Mouse (Mus musculus): ENCODE measurements around the gene Rnf115.

Rnf115 gene

DNA sequence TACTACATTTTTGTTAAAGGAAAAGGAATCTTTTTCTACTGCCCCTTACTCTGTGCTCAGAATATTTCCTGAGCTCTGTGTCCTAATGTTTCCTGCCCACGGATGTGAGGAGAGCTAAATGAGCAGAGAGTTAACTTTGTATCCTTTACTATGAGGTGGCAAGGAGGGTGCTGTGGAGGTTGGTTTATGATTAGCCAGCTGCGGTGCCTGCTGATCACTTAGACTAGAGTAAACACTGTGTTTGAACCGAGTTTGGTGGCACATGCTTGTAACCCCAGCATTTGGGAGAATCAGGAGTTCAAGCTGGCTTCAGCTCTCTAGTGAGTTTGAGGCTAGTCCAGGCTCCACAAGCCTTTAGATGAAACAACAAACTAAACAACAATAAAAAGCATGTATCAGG lies 49.7 kb downstream of the Rnf115 start:
- DNase-seq (ENCODE audit: low read depth), result no peak

DNA sequence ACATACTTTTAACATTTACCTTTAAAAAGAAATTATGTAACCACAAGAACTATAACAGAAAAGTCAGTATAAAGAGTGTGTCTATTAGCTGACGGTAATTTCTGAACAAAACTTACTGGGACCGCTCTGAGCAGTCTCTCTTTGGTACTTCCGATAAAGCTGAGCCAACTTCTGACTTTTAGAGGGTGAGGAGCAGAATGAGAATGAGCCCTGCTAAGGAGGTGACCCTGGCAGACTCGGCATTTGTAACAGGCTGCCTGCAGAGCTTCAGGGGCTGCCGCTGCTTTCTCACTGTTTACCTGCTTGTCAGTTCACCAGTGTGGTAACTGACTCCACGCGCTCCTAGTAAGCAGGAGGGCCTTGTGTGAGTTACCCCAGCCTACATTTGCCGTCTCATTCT lies 54.8 kb downstream of the Rnf115 start:
- no peak for DNase-seq (ENCODE audit: low read depth)

- DNase-seq (ENCODE audit: low read depth), result no peak
Observed at GRCm38 (mm10) chr3:96787784-96788183, 60.3 kb downstream of the Rnf115 start.

DNA sequence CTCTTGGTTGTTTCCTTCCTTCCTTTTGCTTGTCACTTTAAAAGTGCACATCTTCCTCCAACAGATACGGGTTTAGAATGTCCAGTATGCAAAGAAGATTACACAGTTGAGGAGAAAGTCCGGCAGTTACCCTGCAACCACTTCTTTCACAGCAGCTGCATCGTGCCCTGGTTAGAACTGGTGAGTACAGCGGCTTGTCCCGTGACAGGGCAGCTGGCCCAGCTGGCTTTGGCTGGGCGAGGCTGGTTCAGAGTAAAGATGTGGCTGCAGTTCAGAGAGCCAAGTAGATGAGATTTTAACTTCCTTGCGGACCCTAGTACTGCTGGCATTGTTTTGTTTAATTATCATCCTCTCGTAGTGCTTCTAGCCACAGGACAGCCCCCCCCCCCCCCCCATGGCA lies 61.0 kb downstream of the Rnf115 start:
- no peak for DNase-seq (ENCODE audit: low read depth)

GRCm38 (mm10) chr3:96800254-96800653 lies 72.8 kb downstream of the Rnf115 start:
- no peak for DNase-seq (ENCODE audit: low read depth)

DNA sequence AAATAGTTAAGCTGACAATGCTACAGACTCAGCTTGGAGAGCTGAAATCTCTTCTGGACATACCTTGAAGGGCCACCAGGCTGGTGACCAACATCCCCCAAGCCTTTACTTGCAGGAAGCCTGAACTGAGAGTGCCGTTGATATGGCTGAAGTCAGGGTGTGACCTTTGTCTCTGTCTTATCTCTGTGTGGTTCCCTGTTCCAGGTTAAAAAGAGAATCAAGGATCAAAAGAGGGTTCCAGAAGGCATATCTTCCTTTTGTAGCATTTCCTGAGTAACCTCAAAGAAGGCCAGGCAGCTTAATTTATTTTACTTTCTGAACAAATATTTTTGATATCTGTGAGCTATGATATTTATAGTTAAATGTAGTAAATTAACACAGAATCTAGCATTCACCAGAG lies 74.8 kb downstream of the Rnf115 start:
- DNase-seq (ENCODE audit: low read depth), result no peak

- no peak for DNase-seq (ENCODE audit: low read depth)
Observed at GRCm38 (mm10) chr3:96808136-96808535, 80.7 kb downstream of the Rnf115 start.

GRCm38 (mm10) chr3:96808651-96809050 lies 81.2 kb downstream of the Rnf115 start:
- no peak for DNase-seq (ENCODE audit: low read depth)

GRCm38 (mm10) chr3:96811232-96811631 lies 83.8 kb downstream of the Rnf115 start:
- DNase-seq (ENCODE audit: low read depth), result no peak

GRCm38 (mm10) chr3:96812395-96813091 lies 85.1 kb downstream of the Rnf115 start:
- DNase-seq (ENCODE audit: low read depth), result peak; percentile 92

- DNase-seq (ENCODE audit: low read depth), result peak; percentile 64
Observed at GRCm38 (mm10) chr3:96813106-96813505, 85.6 kb downstream of the Rnf115 start.

- DNase-seq (ENCODE audit: low read depth), result peak; percentile 34
Observed at GRCm38 (mm10) chr3:96813591-96814244, 86.3 kb downstream of the Rnf115 start.

DNA sequence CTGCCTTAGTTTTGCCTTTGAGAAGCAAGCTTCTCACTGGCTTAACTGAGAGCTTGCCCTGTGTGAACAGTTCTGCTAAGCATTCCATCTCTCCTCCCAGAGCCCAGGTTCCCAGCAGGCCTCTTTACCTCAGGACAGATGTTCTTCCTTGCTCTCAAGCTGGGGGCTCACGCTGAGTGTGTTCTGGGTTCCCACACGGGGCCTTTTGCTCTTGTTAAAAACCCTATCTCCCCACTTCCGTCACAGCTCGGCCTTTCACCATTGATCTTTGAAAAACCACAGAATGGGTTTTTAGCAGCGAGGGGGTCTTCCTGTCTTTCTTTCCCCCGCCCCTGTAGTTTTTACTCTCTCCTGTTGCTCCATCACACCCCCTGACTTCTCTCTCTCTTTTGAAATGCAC lies 86.9 kb downstream of the Rnf115 start:
- DNase-seq (ENCODE audit: low read depth), result peak; percentile 49

- DNase-seq (ENCODE audit: low read depth), result no peak
Observed at GRCm38 (mm10) chr3:96820116-96820915, 92.9 kb downstream of the Rnf115 start.

GRCm38 (mm10) chr3:96821581-96821980 lies 94.1 kb downstream of the Rnf115 start:
- no peak for DNase-seq (ENCODE audit: low read depth)

- no peak for DNase-seq (ENCODE audit: low read depth)
Observed at GRCm38 (mm10) chr3:96823701-96824100, 96.2 kb downstream of the Rnf115 start.

DNA sequence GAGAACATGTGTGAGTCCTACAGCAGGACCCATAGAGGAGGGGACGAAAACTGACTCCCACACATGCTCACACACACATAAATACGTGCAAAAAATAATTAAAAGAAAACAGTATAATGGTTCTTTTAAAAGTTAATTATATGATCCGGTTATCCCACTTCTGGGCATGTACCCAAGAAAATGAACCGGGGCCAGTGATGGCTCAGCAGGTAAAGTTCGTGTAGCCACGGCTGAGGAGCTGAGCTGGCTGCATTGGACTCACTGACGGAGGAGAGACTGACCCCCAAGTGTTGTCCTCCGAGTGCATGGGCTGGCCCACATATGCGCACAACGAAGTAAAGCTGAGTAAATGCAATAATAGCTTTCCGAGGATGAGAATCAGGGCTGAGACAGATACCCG lies 97.2 kb downstream of the Rnf115 start:
- DNase-seq (ENCODE audit: low read depth), result no peak

DNA sequence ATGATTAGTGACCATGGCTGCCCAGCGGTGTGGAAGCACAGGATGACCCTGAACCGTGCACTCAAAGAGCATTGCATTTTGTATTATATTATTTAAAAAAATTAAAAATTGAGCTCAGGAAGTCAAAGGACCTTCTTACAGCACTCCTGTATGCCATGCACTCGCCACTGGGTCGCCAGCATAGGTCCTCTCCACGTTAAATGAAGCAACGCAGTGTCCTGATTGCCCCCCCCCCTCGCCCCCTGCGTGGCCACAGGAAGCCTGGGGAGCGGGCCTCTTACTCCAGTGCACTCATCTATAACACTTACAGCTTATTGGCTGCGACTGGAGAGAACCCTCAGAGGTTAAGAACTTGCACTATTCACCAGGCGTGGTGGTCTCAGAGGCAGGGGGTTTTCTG lies 97.8 kb downstream of the Rnf115 start:
- no peak for DNase-seq (ENCODE audit: low read depth)

DNA sequence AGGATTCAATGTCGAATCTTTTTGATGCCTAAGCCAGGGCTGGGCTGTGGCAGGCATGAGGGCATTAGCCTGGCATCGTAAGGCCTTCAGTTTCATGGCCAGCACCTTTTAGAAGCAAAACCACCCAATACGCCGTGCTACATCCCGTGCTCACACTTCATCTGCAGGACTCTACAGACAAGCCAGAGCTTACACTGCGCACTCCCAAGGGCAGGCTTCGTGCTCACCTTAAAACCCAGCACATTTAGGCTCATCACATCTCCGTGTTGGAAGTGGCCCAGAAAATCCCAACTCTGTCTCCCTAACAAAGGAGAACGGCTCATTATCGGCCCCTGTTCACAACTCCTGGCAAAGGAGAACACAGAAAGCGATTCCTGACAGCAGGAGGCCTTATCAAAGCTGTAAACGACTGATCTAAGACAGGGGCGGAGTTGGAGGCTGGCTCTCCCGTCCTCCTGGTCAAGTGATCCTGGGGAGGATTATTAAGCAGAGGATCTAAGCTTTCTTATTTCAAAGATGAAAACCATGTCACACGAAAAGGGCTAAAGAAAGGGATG lies 100.9 kb downstream of the Rnf115 start:
- DNase-seq (ENCODE audit: low read depth), result no peak

GRCm38 (mm10) chr3:96828984-96829383 lies 101.5 kb downstream of the Rnf115 start, which contains the start of the genes Pdzk1 and Cd160:
Gene Pdzk1 (plus strand): TSS chr3:96829284.
Gene Cd160 (minus strand): TSS chr3:96829351.
- no peak for DNase-seq (ENCODE audit: low read depth)

DNA sequence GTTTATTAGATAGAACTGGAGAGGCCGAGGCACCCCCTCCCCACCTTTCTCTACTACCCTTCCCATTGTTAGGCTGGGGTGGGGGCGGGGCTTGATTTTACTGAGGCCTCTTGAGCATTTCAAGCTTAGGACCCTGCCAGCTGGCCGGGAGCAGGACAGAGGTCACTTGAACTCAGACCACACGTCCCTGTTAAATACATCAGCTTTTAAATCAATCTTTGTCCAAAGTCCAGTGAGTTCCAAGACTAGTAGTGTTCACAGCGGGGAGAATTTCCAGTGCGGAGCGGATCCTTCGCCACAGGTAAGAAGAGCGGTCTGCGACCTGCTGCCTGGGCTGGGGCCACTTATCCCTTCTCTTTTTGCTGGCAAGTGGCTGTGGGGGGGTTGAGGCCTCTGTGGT lies 102.4 kb downstream of the Rnf115 start:
- no peak for DNase-seq (ENCODE audit: low read depth)

DNA sequence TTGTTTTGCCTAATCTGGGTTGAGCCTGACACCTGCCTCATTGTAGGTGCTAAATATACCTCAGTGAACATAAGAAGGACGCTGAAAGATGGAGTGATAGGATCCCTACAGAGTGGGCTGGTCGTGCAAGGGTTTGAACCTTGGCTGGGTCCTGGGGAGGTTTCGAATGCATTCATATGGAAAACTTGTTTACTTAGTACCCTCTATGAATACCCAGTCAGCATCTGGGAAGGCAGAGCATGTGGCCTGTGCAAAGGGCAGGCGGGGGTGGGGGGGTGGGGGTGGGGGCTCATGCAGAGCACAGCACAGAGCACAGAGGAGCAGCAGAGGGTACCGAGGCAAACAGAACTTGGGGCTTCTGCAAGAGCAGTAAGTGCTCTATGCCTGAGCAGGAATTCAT lies 105.5 kb downstream of the Rnf115 start:
- no peak for DNase-seq (ENCODE audit: low read depth)
